Mouse (Mus musculus) myocyte (in vitro differentiated cells): ENCODE results near the gene Rybp.

Experiments used
- E2F4 ChIP-seq: IDR thresholded peaks from one replicate; pipeline ENCODE4 v1.6.1; 2011; ENCODE audit warnings: mild to moderate bottlenecking, control low read depth, moderate library complexity; ENCODE audit not compliant: insufficient read depth
- MAX ChIP-seq: IDR thresholded peaks from one replicate; pipeline ENCODE4 v1.6.1; 2011; ENCODE audit warnings: low read depth, mild to moderate bottlenecking, control low read depth
- MYOD1 ChIP-seq, 3 experiments: IDR thresholded peaks; one replicate each; pipeline ENCODE4 v1.6.1; 2011; ENCODE audit warnings: control low read depth in 2 of 3, low read depth in 2 of 3, mild to moderate bottlenecking in 2 of 3, moderate library complexity in 1 of 3; ENCODE audit not compliant: insufficient read length in 2 of 3, control insufficient read depth in 1 of 3

DNA sequence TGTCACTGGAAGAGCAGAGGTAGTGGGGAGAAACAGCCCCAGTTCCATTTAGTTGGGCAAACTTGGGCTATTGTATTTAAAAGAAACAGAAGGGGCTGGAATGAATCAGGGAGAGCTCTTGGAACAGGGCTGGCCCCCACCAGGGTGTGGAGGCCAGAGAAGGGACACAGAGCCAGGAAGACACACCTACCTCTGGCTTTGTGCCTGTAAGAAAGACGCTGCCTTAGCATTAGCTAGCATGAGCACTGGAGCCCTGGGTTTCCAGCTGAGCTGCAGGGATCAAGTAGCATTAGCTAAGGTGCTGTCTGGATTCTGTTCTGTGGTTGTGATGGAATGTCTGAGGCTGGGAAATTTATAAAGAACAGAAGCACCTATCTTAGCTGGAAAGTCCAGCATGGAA is 85.2 kb downstream of the Rybp start:
- TF ChIP-seq MYOD1 (IDR thresholded peaks at IDR 0.05; ENCODE audit: control insufficient read depth in 1 of 3, insufficient read length in 2 of 3, low read depth in 2 of 3) = no peak
- no peak for TF ChIP-seq MAX
- no peak for TF ChIP-seq E2F4
